Mouse (Mus musculus) neutrophil, adult 65 days (primary cell): ENCODE measurements around the gene Gm6309. TPM values are rescaled to one million over a fixed set of nuclear protein-coding genes. Genes with fewer than 3 reads are reported as not detected.

ENCODE experiments used
- total RNA-seq: library from RNA; stranded (reverse); gene quantifications from 2 replicates; pipeline ENCODE4 v1.2.4, GENCODE M21; 2023

Gm6309 gene
- not detected in 2 replicates for total RNA-seq

GRCm38 (mm10) chr5:146170621-146171020, at the start of gene Gm6309:
Gene Gm6309 (minus strand): TSS chr5:146170721.

GRCm38 (mm10) chr5:146185204-146185603, 14.7 kb upstream of the Gm6309 start, which contains the start of gene 1700001J03Rik:
Gene 1700001J03Rik (minus strand): TSS chr5:146185304.

GRCm38 (mm10) chr5:146160439-146160838, 10.1 kb downstream of the Gm6309 start, which contains the start of gene Gm5565:
Gene Gm5565 (minus strand): TSS chr5:146160539.

Other genes starting within 250 kb of the Gm6309 start
- gene Cyp3a25, start 161.1 kb downstream of the Gm6309 start, total RNA-seq = not detected in 2 replicates
- not detected in 2 replicates for gene Cyp3a59, start 91.5 kb downstream of the Gm6309 start, total RNA-seq
- gene Gm5565, start 10.2 kb downstream of the Gm6309 start, total RNA-seq = not detected in 2 replicates
- 0.85 TPM in 1 of 2 replicates, not detected in the other for gene 1700001J03Rik, start 14.6 kb upstream of the Gm6309 start, total RNA-seq
- 43.9 and 50.9 TPM in 2 replicates for gene Rnf6, start 50.8 kb upstream of the Gm6309 start, total RNA-seq
- 17.3 and 23.2 TPM in 2 replicates for gene Cdk8, start 60.5 kb upstream of the Gm6309 start, total RNA-seq
- gene Wasf3, start 214.3 kb upstream of the Gm6309 start, total RNA-seq = not detected in 2 replicates